Mouse (Mus musculus): Measurements from ENCODE around the gene Sema3d. TPM values are rescaled to one million over a fixed set of nuclear protein-coding genes. Genes with fewer than 3 reads are reported as not detected.

Sema3d gene
- polyA plus RNA-seq, 1 experiment from 2014 or later: 1.3 TPM

GRCm38 (mm10) chr5:12515283-12515682 lies 132.1 kb downstream of the Sema3d start:
- H3K27me3 ChIP-seq: no peaks in the 10 kb centered on the region
- no peak overlapping the region for H3K27ac ChIP-seq (replicated peaks)
- H3K36me3 ChIP-seq: no peaks in the 10 kb centered on the region
- WGBS: 93% methylated on average over 4 of the region's 4 CpGs
- H3K4me2 ChIP-seq: no peak overlapping the region
- H3K4me1 ChIP-seq (replicated peaks): no peaks in the 10 kb centered on the region
- no peak overlapping the region for H3K9ac ChIP-seq
- H3K9me3 ChIP-seq: no peaks in the 10 kb centered on the region
- no peak for ATAC-seq (ENCODE audit: low FRiP score, low read depth)
- no peak overlapping the region for H3K4me3 ChIP-seq

GRCm38 (mm10) chr5:12525235-12525767 lies 142.1 kb downstream of the Sema3d start:
- no peak overlapping the region for H3K4me2 ChIP-seq
- no peak overlapping the region for H3K27ac ChIP-seq (replicated peaks)
- WGBS: 3% methylated on average over 4 of the region's 4 CpGs
- H3K36me3 ChIP-seq: no peaks in the 10 kb centered on the region
- H3K9me3 ChIP-seq: no peaks in the 10 kb centered on the region
- no peak overlapping the region for H3K4me3 ChIP-seq
- no peaks in the 10 kb centered on the region for H3K4me1 ChIP-seq (replicated peaks)
- no peak overlapping the region for H3K9ac ChIP-seq
- ATAC-seq (ENCODE audit: low FRiP score, low read depth): no peak
- no peaks in the 10 kb centered on the region for H3K27me3 ChIP-seq

GRCm38 (mm10) chr5:12528596-12528995 lies 145.4 kb downstream of the Sema3d start:
- H3K27me3 ChIP-seq: no peaks in the 10 kb centered on the region
- H3K9ac ChIP-seq: no peak overlapping the region
- no peak overlapping the region for H3K4me2 ChIP-seq
- no peak overlapping the region for H3K27ac ChIP-seq (replicated peaks)
- H3K4me1 ChIP-seq (replicated peaks): no peaks in the 10 kb centered on the region
- H3K4me3 ChIP-seq: no peak overlapping the region
- WGBS: 87% methylated on average over 2 of the region's 2 CpGs
- no peak for ATAC-seq (ENCODE audit: low FRiP score, low read depth)
- H3K9me3 ChIP-seq: no peaks in the 10 kb centered on the region
- H3K36me3 ChIP-seq: no peaks in the 10 kb centered on the region

GRCm38 (mm10) chr5:12529771-12530170 lies 146.6 kb downstream of the Sema3d start:
- Histone ChIP-seq H3K4me1 (replicated peaks) (no peaks in the 10 kb centered on the region), H3K9me3 (no peaks in the 10 kb centered on the region), H3K36me3 (no peaks in the 10 kb centered on the region), H3K27me3 (no peaks in the 10 kb centered on the region), H3K9ac (no peak overlapping the region), H3K27ac (replicated peaks) (no peak overlapping the region), H3K4me3 (no peak overlapping the region), H3K4me2 (no peak overlapping the region)
- no peak for ATAC-seq (ENCODE audit: low FRiP score, low read depth)
- 26% methylated on average over 1 of the region's 1 CpGs for WGBS

DNA sequence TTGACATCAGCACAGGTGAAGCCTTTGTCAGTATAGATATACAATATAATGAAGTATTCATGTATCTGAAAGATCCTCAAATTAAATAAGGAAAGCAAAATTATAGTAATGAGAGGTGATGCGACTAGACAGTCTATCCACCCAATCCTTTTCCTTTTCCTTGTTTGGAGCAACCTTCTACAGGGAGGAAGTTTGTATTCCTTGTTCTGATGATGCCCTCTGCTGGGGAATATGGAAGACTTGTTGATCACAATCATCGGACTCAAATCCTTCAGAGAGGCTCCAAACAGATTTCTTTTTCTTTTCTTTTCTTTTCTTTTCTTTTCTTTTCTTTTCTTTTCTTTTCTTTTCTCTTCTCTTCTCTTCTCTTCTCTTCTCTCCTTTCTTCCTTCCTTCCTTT lies 158.1 kb downstream of the Sema3d start:
- Histone ChIP-seq H3K4me1 (replicated peaks) (no peaks in the 10 kb centered on the region), H3K27ac (replicated peaks) (no peak overlapping the region), H3K27me3 (no peaks in the 10 kb centered on the region), H3K9ac (no peak overlapping the region), H3K9me3 (no peaks in the 10 kb centered on the region), H3K36me3 (no peaks in the 10 kb centered on the region), H3K4me2 (no peak overlapping the region), H3K4me3 (no peak overlapping the region)
- ATAC-seq (ENCODE audit: low FRiP score, low read depth): 0 out of 2 replicates have a peak, but pooled peaks have one; percentile 48
- WGBS: 26% methylated on average over 2 of the region's 2 CpGs

GRCm38 (mm10) chr5:12549046-12549669 lies 166.0 kb downstream of the Sema3d start:
- no peak overlapping the region for H3K4me3 ChIP-seq
- H3K9ac ChIP-seq: no peak overlapping the region
- no peaks in the 10 kb centered on the region for H3K27me3 ChIP-seq
- H3K36me3 ChIP-seq: no peaks in the 10 kb centered on the region
- no peaks in the 10 kb centered on the region for H3K4me1 ChIP-seq (replicated peaks)
- 88% methylated on average over 8 of the region's 8 CpGs for WGBS
- no peak for ATAC-seq (ENCODE audit: low FRiP score, low read depth)
- no peak overlapping the region for H3K27ac ChIP-seq (replicated peaks)
- no peak overlapping the region for H3K4me2 ChIP-seq
- no peaks in the 10 kb centered on the region for H3K9me3 ChIP-seq

GRCm38 (mm10) chr5:12555401-12555800 lies 172.2 kb downstream of the Sema3d start:
- no peak for ATAC-seq (ENCODE audit: low FRiP score, low read depth)
- no peak overlapping the region for H3K4me3 ChIP-seq
- no peaks in the 10 kb centered on the region for H3K36me3 ChIP-seq
- no peak overlapping the region for H3K9ac ChIP-seq
- H3K4me1 ChIP-seq (replicated peaks): no peaks in the 10 kb centered on the region
- H3K9me3 ChIP-seq: no peaks in the 10 kb centered on the region
- 95% methylated on average over 3 of the region's 3 CpGs for WGBS
- no peaks in the 10 kb centered on the region for H3K27me3 ChIP-seq
- no peak overlapping the region for H3K4me2 ChIP-seq
- no peak overlapping the region for H3K27ac ChIP-seq (replicated peaks)

- Histone ChIP-seq H3K9me3 (no peaks in the 10 kb centered on the region), H3K9ac (no peak overlapping the region), H3K4me3 (no peak overlapping the region), H3K27me3 (no peaks in the 10 kb centered on the region), H3K4me2 (no peak overlapping the region), H3K36me3 (no peaks in the 10 kb centered on the region), H3K4me1 (replicated peaks) (no peaks in the 10 kb centered on the region), H3K27ac (replicated peaks) (no peak overlapping the region)
- ATAC-seq (ENCODE audit: low FRiP score, low read depth): no peak
- WGBS: 52% methylated on average over 2 of the region's 2 CpGs
Observed at GRCm38 (mm10) chr5:12557889-12558288, 174.7 kb downstream of the Sema3d start.

GRCm38 (mm10) chr5:12561740-12562139 lies 178.6 kb downstream of the Sema3d start:
- no peaks in the 10 kb centered on the region for H3K9me3 ChIP-seq
- H3K9ac ChIP-seq: no peak overlapping the region
- ATAC-seq (ENCODE audit: low FRiP score, low read depth): no peak
- no peaks in the 10 kb centered on the region for H3K4me1 ChIP-seq (replicated peaks)
- H3K36me3 ChIP-seq: no peaks in the 10 kb centered on the region
- 23% methylated on average over 2 of the region's 2 CpGs for WGBS
- H3K27me3 ChIP-seq: no peaks in the 10 kb centered on the region
- no peak overlapping the region for H3K4me3 ChIP-seq
- H3K4me2 ChIP-seq: no peak overlapping the region
- no peak overlapping the region for H3K27ac ChIP-seq (replicated peaks)

- Histone ChIP-seq H3K27me3 (no peaks in the 10 kb centered on the region), H3K4me2 (no peak overlapping the region), H3K9me3 (no peaks in the 10 kb centered on the region), H3K36me3 (no peaks in the 10 kb centered on the region), H3K27ac (replicated peaks) (no peak overlapping the region), H3K9ac (no peak overlapping the region), H3K4me3 (no peak overlapping the region), H3K4me1 (replicated peaks) (no peaks in the 10 kb centered on the region)
- ATAC-seq (ENCODE audit: low FRiP score, low read depth): peak; percentile 76; the same call in 1 of the 2 replicates
- 41% methylated on average over 5 of the region's 5 CpGs for WGBS
Observed at GRCm38 (mm10) chr5:12562204-12562603, 179.0 kb downstream of the Sema3d start.

- no peaks in the 10 kb centered on the region for H3K36me3 ChIP-seq
- H3K4me2 ChIP-seq: no peak overlapping the region
- H3K4me3 ChIP-seq: no peak overlapping the region
- H3K27me3 ChIP-seq: no peaks in the 10 kb centered on the region
- no peaks in the 10 kb centered on the region for H3K4me1 ChIP-seq (replicated peaks)
- no peak overlapping the region for H3K9ac ChIP-seq
- 91% methylated on average over 11 of the region's 11 CpGs for WGBS
- no peaks in the 10 kb centered on the region for H3K9me3 ChIP-seq
- no peak for ATAC-seq (ENCODE audit: low FRiP score, low read depth)
- no peak overlapping the region for H3K27ac ChIP-seq (replicated peaks)
Observed at GRCm38 (mm10) chr5:12563132-12563531, 179.9 kb downstream of the Sema3d start.

DNA sequence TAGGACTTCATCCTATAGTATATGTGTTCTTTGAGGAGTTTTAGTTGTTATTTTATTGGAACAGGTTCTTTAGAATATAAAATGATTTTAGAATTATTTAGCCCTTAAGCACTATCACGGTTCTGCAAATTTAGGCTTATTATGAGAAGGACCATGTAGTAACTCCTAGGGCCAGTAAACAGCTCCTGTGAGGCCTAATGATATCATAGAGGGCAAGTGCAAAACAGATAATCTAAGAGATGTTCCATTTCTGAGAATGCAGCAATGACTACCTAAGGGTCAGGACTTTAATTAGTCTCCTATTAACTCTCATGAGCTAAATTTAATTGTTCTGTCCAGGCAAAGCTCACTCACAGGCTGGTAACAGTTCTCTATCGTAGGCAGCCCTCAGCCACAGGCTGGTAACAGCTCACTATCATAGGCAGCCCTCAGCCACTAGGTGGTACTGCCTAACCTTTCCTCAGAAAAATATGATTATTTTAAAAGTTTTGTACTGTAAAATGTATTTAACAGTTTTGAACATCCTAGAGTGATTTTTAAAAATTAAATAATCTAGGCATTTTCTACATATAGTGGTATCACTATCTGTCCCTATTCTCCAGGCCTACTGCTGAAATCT lies 181.5 kb downstream of the Sema3d start:
- Histone ChIP-seq H3K9me3 (no peaks in the 10 kb centered on the region), H3K27ac (replicated peaks) (no peak overlapping the region), H3K9ac (no peak overlapping the region), H3K36me3 (no peaks in the 10 kb centered on the region), H3K4me2 (no peak overlapping the region), H3K27me3 (no peaks in the 10 kb centered on the region), H3K4me3 (no peak overlapping the region), H3K4me1 (replicated peaks) (no peaks in the 10 kb centered on the region)
- WGBS: 53% methylated on average over 2 of the region's 2 CpGs
- ATAC-seq (ENCODE audit: low FRiP score, low read depth): peak; percentile 77; the same call in 1 of the 2 replicates

Measured in hindbrain, embryonic 15.5 days (tissue).